Mouse (Mus musculus) urinary bladder, postnatal 14 days (tissue): ENCODE data around the gene Ptprg.

Experiments
- DNase-seq: peaks from one replicate; pipeline ENCODE4 v3.0.0; 2021; ENCODE audit warnings: low spot score

Gene Ptprg

GRCm38 (mm10) chr14:12151927-12152326 is 598.6 kb downstream of the Ptprg start:
- peak; percentile 55 for DNase-seq

GRCm38 (mm10) chr14:12152748-12153147 is 599.4 kb downstream of the Ptprg start:
- DNase-seq, result no peak

GRCm38 (mm10) chr14:12153599-12153998 is 600.3 kb downstream of the Ptprg start:
- DNase-seq, result no peak

GRCm38 (mm10) chr14:12161738-12162310 is 608.5 kb downstream of the Ptprg start:
- DNase-seq, result no peak

GRCm38 (mm10) chr14:12162331-12162854 is 609.1 kb downstream of the Ptprg start:
- DNase-seq, result no peak

- no peak for DNase-seq
These were observed 609.9 kb downstream of the Ptprg start for GRCm38 (mm10) chr14:12163196-12163595.

- DNase-seq, result no peak
These were observed 613.9 kb downstream of the Ptprg start for GRCm38 (mm10) chr14:12167215-12167614.

GRCm38 (mm10) chr14:12167651-12168050 is 614.3 kb downstream of the Ptprg start:
- no peak for DNase-seq

GRCm38 (mm10) chr14:12177436-12177835 is 624.1 kb downstream of the Ptprg start:
- no peak for DNase-seq

- DNase-seq, result no peak
These were observed 625.3 kb downstream of the Ptprg start for GRCm38 (mm10) chr14:12178645-12179044.

GRCm38 (mm10) chr14:12180116-12180515 is 626.8 kb downstream of the Ptprg start:
- DNase-seq, result no peak

- DNase-seq, result no peak
These were observed 631.7 kb downstream of the Ptprg start for GRCm38 (mm10) chr14:12185040-12185439.

- DNase-seq, result no peak
These were observed 635.0 kb downstream of the Ptprg start for GRCm38 (mm10) chr14:12188352-12188751.

- no peak for DNase-seq
These were observed 635.9 kb downstream of the Ptprg start for GRCm38 (mm10) chr14:12189266-12189665.

GRCm38 (mm10) chr14:12189717-12190600 is 636.6 kb downstream of the Ptprg start:
- no peak for DNase-seq

- no peak for DNase-seq
These were observed 637.7 kb downstream of the Ptprg start for GRCm38 (mm10) chr14:12191076-12191475.

- no peak for DNase-seq
These were observed 645.4 kb downstream of the Ptprg start for GRCm38 (mm10) chr14:12198735-12199134.

- no peak for DNase-seq
These were observed 646.9 kb downstream of the Ptprg start for GRCm38 (mm10) chr14:12199956-12200950.

- no peak for DNase-seq
These were observed 648.9 kb downstream of the Ptprg start for GRCm38 (mm10) chr14:12202214-12202613.

- no peak for DNase-seq
These were observed 649.7 kb downstream of the Ptprg start for GRCm38 (mm10) chr14:12203081-12203480.

GRCm38 (mm10) chr14:12206138-12206537 is 652.8 kb downstream of the Ptprg start:
- DNase-seq, result no peak

- DNase-seq, result peak; percentile 22
These were observed 655.2 kb downstream of the Ptprg start for GRCm38 (mm10) chr14:12208554-12208953.
